Mouse (Mus musculus) hindbrain, embryonic 14.5 days (tissue): ENCODE data around the gene Il2rb. TPM values are rescaled to one million over a fixed set of nuclear protein-coding genes. Genes with fewer than 3 reads are reported as not detected.

Experiments used
- ATAC-seq: fragments of 200-750 bp; cut with Nextera tagmentation; 2 replicates; pipeline ENCODE4 v1.8.0; 2017; ENCODE audit warnings: moderate number of reproducible peaks, mild to moderate bottlenecking, moderate TSS enrichment, moderate library complexity; ENCODE audit not compliant: low FRiP score
- DNase-seq: peaks from one replicate; pipeline ENCODE4 v3.0.0-alpha.2; 2015; ENCODE audit warnings: low spot score
- H3K27ac ChIP-seq: fragments of 300-500 bp; sonication (generic); 2 replicates; pipeline ENCODE4 v1.5.1; 2014; ENCODE audit warnings: mild to moderate bottlenecking, moderate library complexity
- H3K27me3 ChIP-seq: fragments of 300-500 bp; sonication (generic); 2 replicates; pipeline ENCODE4 v1.6.1; 2014; ENCODE audit warnings: mild to moderate bottlenecking, low read length, mixed read lengths; ENCODE audit not compliant: control insufficient read depth, insufficient read depth
- H3K36me3 ChIP-seq: fragments of 300-500 bp; sonication (generic); replicated peaks from 2 replicates; pipeline ENCODE4 v1.6.1; 2014; ENCODE audit not compliant: control insufficient read depth, insufficient read depth
- H3K4me1 ChIP-seq: fragments of 300-500 bp; sonication (generic); replicated peaks from 2 replicates; pipeline ENCODE4 v1.6.1; 2014; ENCODE audit warnings: antibody characterized with exemption, low read length, mixed read lengths; ENCODE audit not compliant: control insufficient read depth, insufficient read depth
- H3K4me2 ChIP-seq: fragments of 300-500 bp; sonication (generic); replicated peaks from 2 replicates; pipeline ENCODE4 v1.6.1; 2014; ENCODE audit warnings: mild to moderate bottlenecking, moderate library complexity
- H3K4me3 ChIP-seq: fragments of 300-500 bp; sonication (generic); replicated peaks from 2 replicates; pipeline ENCODE4 v1.5.1; 2014; ENCODE audit warnings: mild to moderate bottlenecking, low read length
- H3K9ac ChIP-seq: fragments of 300-500 bp; sonication (generic); 2 replicates; pipeline ENCODE4 v1.6.1; 2014
- H3K9me3 ChIP-seq: fragments of 300-500 bp; sonication (generic); 2 replicates; pipeline ENCODE4 v1.6.1; 2016; ENCODE audit warnings: low read length; ENCODE audit not compliant: control insufficient read depth
- WGBS: fragments of 180-500 bp; shearing (Covaris S2); extraction: QIAGEN DNeasy Blood & Tissue Kit; methylation state at CpG from one replicate; pipeline ENCODE4 v1.1.7; 2014; 5-methylcytosine and 5-hydroxymethylcytosine counted together
- polyA plus RNA-seq: library from polyadenylated mRNA; unstranded; fragments of >200 nt; fragmentation: Nextera tagmentation; extraction: Ambion mirVana; gene quantifications from 2 replicates; pipeline ENCODE4 v1.2.1, GENCODE M21; 2014

Gene Il2rb
- polyA plus RNA-seq, 1 experiment from 2014 or later, result 0.20 TPM

DNA sequence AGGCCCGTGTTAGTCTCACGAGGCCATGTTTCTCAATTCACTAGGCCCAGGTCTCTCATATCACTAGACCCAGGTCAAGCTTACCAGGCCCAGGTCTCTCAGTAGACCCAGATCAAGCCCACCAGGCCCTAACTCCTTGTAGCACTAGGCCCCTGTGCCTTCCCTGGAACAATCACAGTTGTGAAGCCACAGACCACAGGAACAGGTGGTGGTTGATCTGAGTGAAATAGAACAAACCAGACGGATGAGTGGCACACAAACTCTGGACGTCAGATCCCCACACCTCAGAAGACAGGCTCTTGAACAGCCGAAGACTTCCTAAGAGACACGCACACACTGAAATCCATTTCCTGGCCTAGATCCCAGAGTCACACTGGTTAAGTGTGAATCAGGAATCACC, 15.7 kb upstream of the Il2rb start:
- no peaks in the 10 kb centered on the region for H3K9me3 ChIP-seq
- 95% methylated on average over 6 of the region's 6 CpGs for WGBS
- H3K27me3 ChIP-seq, result no peaks in the 10 kb centered on the region
- no peak overlapping the region for H3K4me2 ChIP-seq
- H3K36me3 ChIP-seq, result no peaks in the 10 kb centered on the region
- H3K27ac ChIP-seq, result no peak overlapping the region
- no peak overlapping the region for H3K9ac ChIP-seq
- no peak for ATAC-seq
- peaks cover 12% of the 10 kb centered on the region for H3K4me1 ChIP-seq
- no peak for DNase-seq
- no peak overlapping the region for H3K4me3 ChIP-seq

DNA sequence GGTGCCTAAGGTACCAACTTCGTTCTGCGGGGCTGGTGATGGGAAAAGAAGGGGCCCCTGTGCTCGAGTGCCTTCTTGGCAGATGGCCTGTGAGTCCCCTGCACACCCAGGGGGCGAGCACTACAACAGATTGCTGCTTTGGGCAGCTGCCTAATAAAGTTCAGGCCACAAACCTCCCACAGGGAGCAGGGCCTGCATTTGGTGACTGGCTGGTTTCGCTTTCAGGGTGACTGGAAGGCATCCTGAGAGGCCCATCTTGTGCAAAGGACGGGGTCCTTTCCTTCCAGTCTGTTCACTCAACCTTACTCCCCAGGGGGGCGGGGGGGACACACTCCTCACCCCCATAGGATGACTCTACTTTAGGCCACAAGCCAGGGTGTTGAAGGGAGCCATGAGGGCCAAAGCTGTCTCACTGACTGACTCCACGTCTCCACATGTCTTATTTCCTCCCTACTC, 15.1 kb upstream of the Il2rb start:
- Histone ChIP-seq H3K27ac (no peak overlapping the region), H3K9me3 (peaks cover 1% of the 10 kb centered on the region; the same call in 1 of the 2 replicates), H3K36me3 (no peaks in the 10 kb centered on the region), H3K4me2 (peak overlapping the region; percentile 24; the same call in 1 of the 2 replicates), H3K27me3 (no peaks in the 10 kb centered on the region), H3K4me3 (no peak overlapping the region), H3K9ac (0 out of 2 replicates have a peak overlapping the region, but pooled peaks have one; percentile 20), H3K4me1 (peaks cover 12% of the 10 kb centered on the region)
- 56% methylated on average over 8 of the region's 8 CpGs for WGBS
- ATAC-seq (no peak), DNase-seq (no peak)

DNA sequence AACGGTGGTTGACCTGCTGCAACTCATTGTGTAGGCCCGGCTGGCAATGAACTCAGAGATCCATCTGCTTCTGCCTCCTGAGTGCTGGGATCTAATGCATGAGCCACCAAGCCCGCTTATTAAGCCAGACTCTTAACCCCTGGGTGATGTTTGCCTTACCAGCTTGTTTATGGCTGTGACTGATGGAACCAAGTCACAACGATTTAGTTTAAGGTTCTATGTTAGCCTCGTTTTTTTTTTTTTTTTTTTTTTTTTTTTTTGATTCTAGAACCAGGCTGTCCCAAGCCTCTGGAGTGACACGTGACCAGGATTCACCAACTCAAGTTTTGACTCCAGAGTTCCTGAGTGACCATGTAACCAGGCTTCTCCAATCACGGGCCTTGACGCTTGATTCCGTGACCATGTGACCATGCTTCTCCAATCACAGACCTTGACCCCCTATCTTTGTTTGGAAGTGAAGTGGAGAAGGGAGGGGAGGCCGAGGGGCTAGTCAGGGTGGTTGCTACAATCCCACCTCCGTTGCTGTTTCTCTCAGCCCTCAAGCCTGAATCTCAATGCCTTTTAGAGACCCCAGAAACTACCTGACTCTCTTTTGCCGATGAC, 14.3 kb upstream of the Il2rb start:
- DNase-seq (no peak), ATAC-seq (no peak)
- peaks cover 7% of the 10 kb centered on the region; the same call in 1 of the 2 replicates for H3K9me3 ChIP-seq
- no peak overlapping the region for H3K4me3 ChIP-seq
- H3K4me1 ChIP-seq, result peaks cover 9% of the 10 kb centered on the region
- no peak overlapping the region for H3K27ac ChIP-seq
- no peaks in the 10 kb centered on the region for H3K27me3 ChIP-seq
- no peaks in the 10 kb centered on the region for H3K36me3 ChIP-seq
- WGBS, result 48% methylated on average over 12 of the region's 12 CpGs
- H3K9ac ChIP-seq, result 0 out of 2 replicates have a peak overlapping the region, but pooled peaks have one; percentile 20
- 0 out of 2 replicates have a peak overlapping the region, but pooled peaks have one; percentile 24 for H3K4me2 ChIP-seq

DNA sequence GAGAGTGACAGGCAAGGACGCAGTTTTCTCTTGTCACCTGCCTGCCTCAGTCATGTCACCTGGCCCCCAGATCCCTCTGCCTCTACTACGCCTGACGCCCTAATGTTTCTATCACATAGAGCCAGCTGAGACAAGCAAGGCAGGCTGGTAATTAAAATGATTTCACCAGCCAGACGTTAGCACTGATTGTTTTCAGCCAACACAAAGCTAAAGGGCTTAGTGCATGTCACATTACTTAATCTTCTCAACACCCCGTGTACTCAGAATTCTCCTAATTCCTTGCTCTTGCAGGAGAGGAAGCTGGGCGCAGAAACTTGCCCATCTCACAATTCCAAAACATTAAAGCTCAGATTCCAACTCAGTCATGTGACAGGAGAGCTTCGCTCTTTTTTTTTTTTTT, 13.4 kb upstream of the Il2rb start:
- H3K27me3 ChIP-seq, result no peaks in the 10 kb centered on the region
- H3K4me1 ChIP-seq, result peaks cover 9% of the 10 kb centered on the region
- no peaks in the 10 kb centered on the region for H3K36me3 ChIP-seq
- peaks cover 7% of the 10 kb centered on the region; the same call in 1 of the 2 replicates for H3K9me3 ChIP-seq
- H3K9ac ChIP-seq, result no peak overlapping the region
- no peak overlapping the region for H3K4me2 ChIP-seq
- no peak for ATAC-seq
- 64% methylated on average over 7 of the region's 7 CpGs for whole genome bisulfite sequencing
- H3K4me3 ChIP-seq, result no peak overlapping the region
- DNase-seq, result no peak
- no peak overlapping the region for H3K27ac ChIP-seq

DNA sequence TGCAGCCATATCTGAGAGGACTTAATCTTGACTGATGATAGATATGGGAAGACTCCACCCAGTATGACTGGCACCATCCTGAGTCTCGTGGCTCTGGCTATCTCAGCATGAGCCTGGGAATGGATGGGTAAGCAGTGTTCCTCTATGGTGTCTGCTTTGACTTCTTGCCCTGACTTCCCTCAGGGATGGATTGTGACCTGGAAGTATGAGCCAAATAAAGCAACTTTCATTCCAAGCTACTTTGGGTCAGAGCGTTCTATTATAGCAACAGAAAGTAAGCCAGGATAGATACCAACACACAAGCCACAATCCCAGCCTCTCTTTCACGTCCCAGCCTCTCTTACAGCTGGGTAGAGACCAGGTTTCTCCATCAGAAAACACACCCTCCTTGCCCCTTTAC, 10.5 kb upstream of the Il2rb start:
- Histone ChIP-seq H3K36me3 (no peaks in the 10 kb centered on the region), H3K4me3 (no peak overlapping the region), H3K4me2 (no peak overlapping the region), H3K27ac (no peak overlapping the region), H3K9ac (no peak overlapping the region), H3K27me3 (no peaks in the 10 kb centered on the region), H3K4me1 (peaks cover 9% of the 10 kb centered on the region), H3K9me3 (peaks cover 7% of the 10 kb centered on the region; the same call in 1 of the 2 replicates)
- ATAC-seq (no peak), DNase-seq (no peak)
- 81% methylated on average over 3 of the region's 3 CpGs for WGBS

DNA sequence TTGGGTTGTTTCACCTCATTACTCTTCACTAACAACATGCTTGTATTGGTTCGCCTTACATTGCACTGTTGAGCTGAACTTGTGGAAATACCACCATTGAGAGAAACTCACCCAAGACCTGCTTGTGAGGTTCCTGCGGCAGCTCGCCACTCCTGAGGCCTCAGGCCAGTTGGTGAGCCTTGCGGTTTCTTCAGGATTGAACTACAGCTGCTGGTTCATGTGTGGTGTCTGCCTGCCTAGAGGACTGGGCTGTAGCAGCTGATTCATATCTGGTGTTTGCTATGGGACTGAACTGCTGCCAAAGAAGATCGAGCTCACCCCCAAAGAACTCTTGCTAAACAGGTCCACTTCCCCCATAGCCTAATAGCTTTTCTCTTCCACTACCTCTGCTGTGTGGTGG, 9.7 kb upstream of the Il2rb start:
- WGBS, result 92% methylated on average over 5 of the region's 5 CpGs
- Histone ChIP-seq H3K9me3 (peaks cover 7% of the 10 kb centered on the region; the same call in 1 of the 2 replicates), H3K9ac (no peak overlapping the region), H3K4me3 (no peak overlapping the region), H3K27ac (no peak overlapping the region), H3K4me2 (no peak overlapping the region), H3K36me3 (no peaks in the 10 kb centered on the region), H3K27me3 (no peaks in the 10 kb centered on the region), H3K4me1 (peaks cover 4% of the 10 kb centered on the region)
- DNase-seq, result no peak
- ATAC-seq, result no peak

DNA sequence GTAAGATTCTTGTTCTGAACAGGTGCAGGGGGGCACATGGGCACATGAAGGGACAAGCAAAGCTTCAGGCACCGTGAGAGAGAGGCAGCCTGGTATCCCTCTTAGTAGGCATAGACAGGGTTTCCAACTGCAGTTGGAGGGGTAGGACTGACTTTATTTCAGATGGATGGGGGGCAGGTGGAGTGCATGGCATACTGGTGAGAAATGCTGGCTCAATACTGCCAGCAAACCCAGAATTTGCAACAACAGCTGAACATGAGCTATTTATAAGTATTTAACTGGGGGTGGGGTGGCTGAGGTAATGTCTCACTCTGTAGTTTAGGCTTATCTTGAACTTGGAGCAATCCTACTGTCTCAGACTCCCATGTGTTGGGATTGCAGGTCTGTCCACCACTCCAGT, 8.9 kb upstream of the Il2rb start:
- DNase-seq (no peak), ATAC-seq (no peak)
- Histone ChIP-seq H3K36me3 (no peaks in the 10 kb centered on the region), H3K4me2 (no peak overlapping the region), H3K9me3 (peaks cover 7% of the 10 kb centered on the region; the same call in 1 of the 2 replicates), H3K27me3 (no peaks in the 10 kb centered on the region), H3K4me1 (no peaks in the 10 kb centered on the region), H3K4me3 (no peak overlapping the region), H3K27ac (no peak overlapping the region), H3K9ac (no peak overlapping the region)
- 85% methylated on average over 1 of the region's 1 CpGs for WGBS

DNA sequence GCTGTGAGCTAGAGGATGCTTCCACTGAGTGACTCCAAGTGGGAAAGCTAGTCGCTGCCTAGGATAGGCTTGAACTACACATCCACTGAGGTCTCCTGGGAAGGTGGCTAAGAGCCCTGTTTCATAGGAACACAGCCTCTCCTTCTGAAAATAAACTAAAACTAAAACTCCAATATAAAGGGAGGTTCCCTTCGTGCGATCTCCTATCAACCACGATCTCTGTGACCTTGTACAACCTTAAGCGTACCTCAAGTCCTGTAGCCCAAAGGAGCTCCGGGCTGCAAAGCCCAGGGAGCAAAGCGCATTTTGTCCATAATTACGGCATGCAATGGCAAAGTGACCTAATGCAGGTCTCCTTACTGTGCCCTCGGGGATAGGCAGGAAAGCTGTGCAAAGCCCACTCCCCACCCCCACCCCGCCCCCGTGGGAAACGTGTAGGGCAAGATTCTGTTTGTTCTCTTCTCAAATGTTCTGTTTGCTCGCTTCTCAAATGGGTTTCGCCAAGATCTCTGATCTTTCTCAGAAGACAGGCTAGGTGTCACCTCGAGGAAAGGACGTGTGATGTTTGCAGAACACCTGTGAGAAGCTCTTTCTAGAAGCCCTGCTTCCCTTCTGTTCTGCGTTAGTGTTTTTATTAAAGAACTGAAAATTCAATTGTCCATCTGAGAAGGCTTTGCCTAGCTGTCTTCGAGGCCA, 7.5 kb upstream of the Il2rb start:
- WGBS, result 88% methylated on average over 18 of the region's 18 CpGs

DNA sequence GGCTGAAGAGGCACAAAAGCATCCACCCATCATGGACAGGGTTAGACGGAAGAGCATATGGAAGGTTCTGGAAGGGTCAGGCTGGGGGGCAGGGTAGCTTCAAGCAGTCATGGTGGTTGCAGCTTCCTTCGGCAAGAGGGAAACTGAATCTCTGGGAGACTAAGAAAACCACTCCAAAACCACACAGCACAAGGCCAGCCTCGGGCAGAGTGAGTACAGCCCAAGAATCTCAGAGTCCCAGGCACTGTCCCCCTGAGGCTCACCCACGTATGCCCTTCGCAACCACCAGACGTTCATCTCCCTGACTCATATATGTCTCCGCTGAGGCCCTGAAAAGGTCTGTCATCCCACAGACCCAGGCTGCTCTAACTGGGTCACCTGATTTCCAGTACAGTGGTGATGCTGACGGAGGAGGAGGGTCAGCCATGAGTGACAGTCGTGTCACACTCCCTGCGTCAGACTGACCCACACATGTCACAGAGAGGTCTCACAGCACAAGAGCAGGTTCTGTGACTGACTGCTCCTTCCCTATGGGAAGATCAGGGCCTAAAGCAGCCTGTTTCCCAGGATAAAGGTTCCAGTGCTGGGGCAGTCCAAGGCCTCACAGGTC, 1.6 kb downstream of the Il2rb start:
- Histone ChIP-seq H3K27me3 (no peaks in the 10 kb centered on the region), H3K9ac (no peak overlapping the region), H3K9me3 (no peaks in the 10 kb centered on the region), H3K4me1 (no peaks in the 10 kb centered on the region), H3K36me3 (no peaks in the 10 kb centered on the region), H3K27ac (no peak overlapping the region), H3K4me3 (no peak overlapping the region), H3K4me2 (no peak overlapping the region)
- DNase-seq (no peak), ATAC-seq (no peak)
- 75% methylated on average over 10 of the region's 10 CpGs for WGBS

More for the DNA sequence above, 7.5 kb upstream of the Il2rb start:
- H3K4me3 ChIP-seq, result no peak overlapping the region
- no peak overlapping the region for H3K9ac ChIP-seq
- no peaks in the 10 kb centered on the region for H3K4me1 ChIP-seq
- no peak overlapping the region for H3K27ac ChIP-seq
- no peaks in the 10 kb centered on the region for H3K27me3 ChIP-seq
- H3K36me3 ChIP-seq, result no peaks in the 10 kb centered on the region
- no peak for ATAC-seq
- no peak for DNase-seq
- no peak overlapping the region for H3K4me2 ChIP-seq
- H3K9me3 ChIP-seq, result peaks cover 7% of the 10 kb centered on the region; the same call in 1 of the 2 replicates
